Mouse (Mus musculus) layer of hippocampus, adult 2 months (tissue): ENCODE data around the gene Rc3h1. TPM values are rescaled to one million over a fixed set of nuclear protein-coding genes. Genes with fewer than 3 reads are reported as not detected.
A peak's percentile ranks its signal among the peaks of the same experiment; 100 is the strongest.
"Not testable (repeated sequence)": the region's sequence is repeated elsewhere in the genome, so short reads cannot be mapped to it uniquely, and the experiment has no call there.

Experiments
- DNase-seq, 2 experiments: peaks; one replicate each; pipeline ENCODE4 v3.0.0; 2022; ENCODE audit warnings: low spot score in 2 of 2
- H3K27ac ChIP-seq: fragments of 200-600 bp; 2 replicates; pipeline ENCODE4 v1.8.1; 2022
- H3K4me3 ChIP-seq: fragments of 200-600 bp; 2 replicates; pipeline ENCODE4 v1.8.1; 2022; ENCODE audit warnings: mild to moderate bottlenecking
- CTCF ChIP-seq: fragments of 200-600 bp; conservative IDR thresholded peaks from 2 replicates; pipeline ENCODE4 v1.8.1; 2022; ENCODE audit warnings: antibody characterized with exemption, mild to moderate bottlenecking, moderate library complexity
- long read RNA-seq, 2 experiments: library from polyadenylated mRNA; stranded (forward); transcript quantifications; one replicate each; pipeline ENCODE4 v2.0.0; 2021; ENCODE audit warnings: borderline mapping rate in 2 of 2
- total RNA-seq, 2 experiments: library from RNA; stranded (reverse); gene quantifications; 2 replicates each; pipeline ENCODE4 v1.2.3; 2021

The Rc3h1 gene
- 10 to 100 TPM; 39.1 to 41.4 TPM for total RNA-seq
- long read RNA-seq, experiment 1, full-length matches to known transcripts: 1 of 16 reads
- long read RNA-seq, experiment 1, partial matches to known transcripts: 0 of 16 reads
- long read RNA-seq, experiment 1, other reads (novel, unspliced or antisense): 15 of 16 reads
- long read RNA-seq, experiment 2, full-length matches to known transcripts: 2 of 33 reads
- long read RNA-seq, experiment 2, partial matches to known transcripts: 0 of 33 reads
- long read RNA-seq, experiment 2, other reads (novel, unspliced or antisense): 31 of 33 reads

GRCm38 (mm10) chr1:160906057-160906557, at the start of gene Rc3h1:
TSS of gene Rc3h1 (plus strand) at chr1:160906418.
- DNase-seq: peak; percentile 96 to 99
- Histone ChIP-seq H3K4me3 (peak within 1 kb of the TSS; percentile 98), H3K27ac (peak within 1 kb of the TSS; percentile 97)
- peak; percentile 40 for TF ChIP-seq CTCF

DNA sequence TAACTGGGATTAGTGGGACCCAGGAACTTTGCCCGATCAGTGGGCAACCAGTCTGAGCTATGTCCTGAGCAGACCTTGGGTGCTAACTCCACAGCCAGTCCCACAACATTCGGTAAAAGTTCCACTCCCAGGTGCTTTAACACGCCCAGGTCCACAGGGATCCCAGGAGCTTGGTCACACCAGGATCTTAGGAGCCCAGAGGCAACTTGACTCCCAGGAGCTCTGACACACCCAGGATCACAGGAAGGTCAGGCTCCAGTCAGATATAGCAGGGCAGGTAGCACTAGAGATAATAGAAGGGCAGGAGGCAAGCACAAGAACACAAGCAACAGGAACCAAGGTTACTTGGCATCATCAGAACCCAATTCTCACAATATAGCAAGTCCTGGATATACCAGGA, 48.1 kb upstream of the Rc3h1 start:
- H3K4me3 ChIP-seq: no peak overlapping the region
- no peak for DNase-seq
- H3K27ac ChIP-seq: no peak overlapping the region
- TF ChIP-seq CTCF: no peak

GRCm38 (mm10) chr1:160859874-160860273, 46.3 kb upstream of the Rc3h1 start:
- H3K4me3 ChIP-seq, H3K27ac ChIP-seq, DNase-seq: not testable (repeated sequence)

- DNase-seq: no peak
- Histone ChIP-seq H3K4me3 (no peak overlapping the region), H3K27ac (no peak overlapping the region)
- TF ChIP-seq CTCF: no peak
These were observed 45.1 kb upstream of the Rc3h1 start for GRCm38 (mm10) chr1:160861142-160861541.

DNA sequence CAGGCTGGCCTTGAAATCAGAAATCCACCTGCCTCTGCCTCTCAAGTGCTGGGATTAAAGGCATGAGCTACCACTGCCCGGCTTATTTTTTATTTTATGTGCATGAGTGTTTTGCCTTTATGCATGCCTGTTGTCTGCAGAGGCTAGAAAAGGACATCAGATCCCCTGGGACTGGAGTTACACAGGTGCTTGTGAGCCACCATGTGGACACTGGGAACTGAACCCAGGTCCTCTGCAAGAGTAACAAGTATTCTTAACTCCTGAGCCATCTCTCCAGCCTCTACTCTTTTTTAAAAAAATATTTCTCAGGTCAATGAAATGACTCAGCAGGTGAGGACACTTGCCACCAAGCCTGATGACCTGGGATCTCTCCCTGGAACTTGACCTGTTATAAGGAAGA, 44.6 kb upstream of the Rc3h1 start:
- no peak for TF ChIP-seq CTCF
- Histone ChIP-seq H3K4me3 (no peak overlapping the region), H3K27ac (no peak overlapping the region)
- no peak for DNase-seq

DNA sequence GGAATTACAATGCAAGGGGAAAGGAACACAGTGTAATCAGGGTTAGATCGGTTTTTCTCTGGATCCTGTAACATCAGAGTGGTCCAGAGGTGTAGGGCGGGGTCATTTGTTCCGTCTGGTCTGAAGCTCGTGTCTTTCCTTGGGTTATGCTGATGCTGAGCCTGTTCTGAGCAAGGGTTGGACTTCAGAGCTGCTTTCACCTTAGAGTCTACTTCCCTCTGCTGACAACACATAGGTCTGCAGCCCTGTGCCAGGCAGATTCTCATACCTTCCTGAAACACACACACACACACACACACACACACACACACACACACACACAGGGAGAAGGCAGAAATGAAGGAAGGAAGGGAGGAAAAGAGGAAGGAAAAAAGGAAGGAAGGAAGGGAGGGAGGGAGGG, 43.2 kb upstream of the Rc3h1 start:
- TF ChIP-seq CTCF: peak; percentile 50
- DNase-seq: no peak
- Histone ChIP-seq H3K4me3 (no peak overlapping the region), H3K27ac (no peak overlapping the region)

DNA sequence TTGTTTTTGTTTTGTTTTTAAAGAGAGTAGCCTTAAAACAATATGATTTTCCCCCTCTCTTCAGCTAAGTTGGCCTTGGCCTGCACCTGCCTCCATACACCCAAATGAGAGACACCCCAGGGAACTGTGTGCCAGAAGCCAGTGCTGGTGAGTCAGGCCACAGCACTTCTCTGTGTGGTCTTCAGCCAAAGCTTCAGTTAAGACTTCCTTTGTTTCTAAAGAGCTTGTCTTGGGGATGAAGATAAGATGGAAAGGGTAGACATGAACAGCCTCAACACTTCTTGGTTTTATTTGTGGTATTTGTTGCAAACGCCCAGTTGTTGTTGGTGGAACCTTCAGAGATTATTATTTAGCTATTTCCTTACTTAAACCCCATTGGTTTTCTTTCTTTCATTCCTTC, 31.5 kb upstream of the Rc3h1 start:
- no peak for DNase-seq
- no peak overlapping the region for H3K27ac ChIP-seq
- no peak for TF ChIP-seq CTCF
- H3K4me3 ChIP-seq: no peak overlapping the region

GRCm38 (mm10) chr1:160876968-160877367, 29.2 kb upstream of the Rc3h1 start:
- Histone ChIP-seq H3K27ac (no peak overlapping the region), H3K4me3 (no peak overlapping the region)
- no peak for DNase-seq
- no peak for TF ChIP-seq CTCF

DNA sequence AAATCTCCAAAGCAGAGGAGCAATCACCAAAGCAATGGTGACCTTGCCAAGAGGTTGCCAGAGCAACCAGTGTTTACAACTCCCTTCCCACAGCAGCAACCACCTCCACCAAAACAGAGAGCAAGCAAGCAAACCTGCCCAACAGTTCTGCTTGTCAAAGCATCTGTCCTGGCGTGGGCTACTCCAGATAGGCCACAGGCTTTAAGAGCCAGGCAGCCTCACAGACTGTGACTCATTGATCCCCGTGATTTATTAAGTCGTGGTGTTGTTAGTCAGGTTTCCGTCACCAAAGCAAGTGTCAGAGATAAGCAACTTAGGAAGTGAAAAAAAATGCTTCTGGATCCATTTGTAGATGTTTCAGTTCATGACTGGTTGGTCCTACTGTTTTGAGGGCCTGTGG, 27.7 kb upstream of the Rc3h1 start:
- no peak overlapping the region for H3K4me3 ChIP-seq
- H3K27ac ChIP-seq: no peak overlapping the region
- DNase-seq: no peak
- no peak for TF ChIP-seq CTCF

DNA sequence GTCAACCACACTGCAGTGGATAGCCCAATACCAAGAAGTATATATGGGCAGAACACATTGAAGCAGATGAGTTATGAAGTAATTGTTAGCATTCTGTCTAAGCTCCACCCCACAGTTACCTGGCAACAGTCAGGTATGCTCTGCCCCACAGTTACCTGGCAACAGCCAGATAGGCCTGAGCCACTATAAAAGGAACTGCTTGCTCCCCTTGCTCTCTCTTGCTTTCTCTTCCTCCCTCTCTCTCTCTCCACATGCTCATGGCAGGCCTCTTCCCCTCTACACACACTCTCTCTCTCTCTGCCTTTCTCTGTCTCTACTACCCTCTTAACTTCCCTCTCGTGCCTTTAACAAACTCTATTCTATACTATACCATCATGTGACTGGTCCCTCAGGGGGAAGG, 24.8 kb upstream of the Rc3h1 start:
- not testable (repeated sequence) for H3K27ac ChIP-seq, H3K4me3 ChIP-seq, DNase-seq

- H3K4me3 ChIP-seq: no peak overlapping the region
- H3K27ac ChIP-seq: no peak overlapping the region
- no peak for DNase-seq
These were observed 24.2 kb upstream of the Rc3h1 start for GRCm38 (mm10) chr1:160881968-160882367.

DNA sequence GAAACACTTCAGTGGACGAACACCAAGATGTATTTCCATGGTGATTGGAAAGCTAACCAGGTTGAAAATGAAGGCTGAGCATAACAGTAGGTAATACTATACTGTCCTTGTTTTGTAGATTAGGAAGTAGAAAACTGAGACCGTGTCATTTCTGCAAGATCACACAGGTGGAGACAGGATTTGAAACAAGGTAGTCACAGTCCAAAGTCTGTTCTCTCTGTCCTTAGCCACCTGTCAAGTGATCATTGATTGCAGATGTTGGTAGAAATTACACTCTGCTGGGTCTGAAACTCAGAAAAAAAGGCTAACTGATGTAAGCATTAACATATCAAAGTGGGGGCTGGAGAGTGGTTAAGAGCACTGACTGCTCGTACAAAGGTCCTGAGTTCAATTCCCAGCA, 21.9 kb upstream of the Rc3h1 start:
- DNase-seq: no peak
- no peak overlapping the region for H3K27ac ChIP-seq
- no peak overlapping the region for H3K4me3 ChIP-seq
- TF ChIP-seq CTCF: no peak

More at GRCm38 (mm10) chr1:160881968-160882367, 24.2 kb upstream of the Rc3h1 start:
- peak; percentile 34 for TF ChIP-seq CTCF

DNA sequence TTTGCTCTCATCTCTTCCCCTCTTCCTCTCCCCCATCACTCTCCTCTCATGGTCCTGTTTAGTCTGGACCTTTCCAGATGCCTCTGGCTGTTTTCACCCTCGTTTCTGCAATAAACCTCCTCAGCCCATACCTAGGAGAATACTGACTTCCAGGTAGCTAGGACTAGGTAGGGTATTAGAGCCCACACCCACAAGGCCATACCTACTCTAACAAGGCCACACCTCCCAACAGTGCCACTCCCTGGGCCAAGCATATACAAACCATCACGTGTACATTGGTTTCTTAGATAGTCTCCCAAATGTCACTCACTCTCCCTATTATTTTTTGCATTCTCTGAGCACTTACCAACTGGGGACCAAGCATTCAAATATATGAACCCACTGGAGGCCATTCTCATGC, 21.2 kb upstream of the Rc3h1 start:
- TF ChIP-seq CTCF: no peak
- H3K4me3 ChIP-seq: no peak overlapping the region
- H3K27ac ChIP-seq: no peak overlapping the region
- DNase-seq: no peak

DNA sequence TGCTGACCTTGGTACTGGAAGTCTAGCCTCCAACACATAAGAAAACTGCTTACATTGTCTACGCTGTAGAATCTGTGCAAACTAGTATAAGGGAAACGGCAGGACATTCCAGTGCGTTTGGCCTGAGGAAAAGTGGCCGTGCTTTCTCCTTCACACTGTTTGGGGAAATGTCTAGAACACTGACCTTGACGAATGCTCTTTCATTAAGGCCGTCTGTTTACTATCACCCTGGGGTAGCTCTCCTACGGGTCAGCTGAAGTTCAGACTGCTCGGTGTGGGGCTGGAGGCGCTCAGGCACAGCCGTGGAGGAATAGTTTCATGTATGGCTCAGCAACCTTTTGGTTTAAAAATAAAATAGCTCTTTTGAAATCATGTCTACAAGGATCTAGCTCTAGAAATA, 6.5 kb upstream of the Rc3h1 start:
- no peak for DNase-seq
- H3K4me3 ChIP-seq: no peak overlapping the region
- H3K27ac ChIP-seq: no peak overlapping the region
- no peak for TF ChIP-seq CTCF
